Mouse (Mus musculus): Measurements from ENCODE around the gene Ckap4.
"Not testable (repeated sequence)": the region's sequence is repeated elsewhere in the genome, so short reads cannot be mapped to it uniquely, and the experiment has no call there.

The Ckap4 gene

GRCm38 (mm10) chr10:84549146-84549919 is 15.5 kb upstream of the Ckap4 start:
- no peak for DNase-seq (ENCODE audit: low read depth, low spot score)

- no peak for DNase-seq (ENCODE audit: low read depth, low spot score)
Observed at GRCm38 (mm10) chr10:84544841-84545610, 11.2 kb upstream of the Ckap4 start.

- DNase-seq (ENCODE audit: low read depth, low spot score): peak; percentile 12
Observed at GRCm38 (mm10) chr10:84542802-84543658, 9.2 kb upstream of the Ckap4 start.

GRCm38 (mm10) chr10:84539651-84540050 is 5.8 kb upstream of the Ckap4 start:
- DNase-seq (ENCODE audit: low read depth, low spot score): no peak

- no peak for DNase-seq (ENCODE audit: low read depth, low spot score)
Observed at GRCm38 (mm10) chr10:84535859-84536258, 2.0 kb upstream of the Ckap4 start.

GRCm38 (mm10) chr10:84535458-84535857 is 1.6 kb upstream of the Ckap4 start:
- no peak for DNase-seq (ENCODE audit: low read depth, low spot score)

- DNase-seq (ENCODE audit: low read depth, low spot score): peak; percentile 41
Observed at GRCm38 (mm10) chr10:84532911-84533882, 665 bp downstream of the Ckap4 start.

- no peak for DNase-seq (ENCODE audit: low read depth, low spot score)
Observed at GRCm38 (mm10) chr10:84532191-84532889, 1.5 kb downstream of the Ckap4 start.

GRCm38 (mm10) chr10:84531576-84531975 is 2.3 kb downstream of the Ckap4 start:
- no peak for DNase-seq (ENCODE audit: low read depth, low spot score)

GRCm38 (mm10) chr10:84530388-84530787 is 3.5 kb downstream of the Ckap4 start:
- no peak for DNase-seq (ENCODE audit: low read depth, low spot score)

GRCm38 (mm10) chr10:84527631-84528030 is 6.2 kb downstream of the Ckap4 start:
- no peak for DNase-seq (ENCODE audit: low read depth, low spot score)

- DNase-seq (ENCODE audit: low read depth, low spot score): no peak
Observed at GRCm38 (mm10) chr10:84527070-84527469, 6.8 kb downstream of the Ckap4 start.

GRCm38 (mm10) chr10:84526488-84526887 is 7.4 kb downstream of the Ckap4 start:
- no peak for DNase-seq (ENCODE audit: low read depth, low spot score)

- DNase-seq (ENCODE audit: low read depth, low spot score): no peak
Observed at GRCm38 (mm10) chr10:84523682-84524081, 10.2 kb downstream of the Ckap4 start.

- DNase-seq (ENCODE audit: low read depth, low spot score): peak; percentile 34
Observed at GRCm38 (mm10) chr10:84516414-84516927, 17.4 kb downstream of the Ckap4 start.

- not testable (repeated sequence) for DNase-seq (ENCODE audit: low read depth, low spot score)
Observed at GRCm38 (mm10) chr10:84515980-84516379, 17.9 kb downstream of the Ckap4 start.

GRCm38 (mm10) chr10:84515512-84515950 is 18.3 kb downstream of the Ckap4 start:
- peak; percentile 86 for DNase-seq (ENCODE audit: low read depth, low spot score)

- DNase-seq (ENCODE audit: low read depth, low spot score): peak; percentile 79
Observed at GRCm38 (mm10) chr10:84514038-84514578, 19.8 kb downstream of the Ckap4 start.

- no peak for DNase-seq (ENCODE audit: low read depth, low spot score)
Observed at GRCm38 (mm10) chr10:84512766-84513165, 21.1 kb downstream of the Ckap4 start.
